In genomic region chr5:121226406-121226805, GRCm38 (mm10) we compare ENCODE assay signal across 9 mouse cellular contexts.
"Had no signal": no experiment of that assay in that cellular context is flagged by ENCODE, and none has a peak within 500 bp of the region (broad histone marks: within the 10 kb centered on the region; RNA-seq: fewer than 3 reads in every experiment).

No protein-coding gene starts in this region.

- H3K9me3 ChIP-seq: limb, embryonic 15.5 days; midbrain, embryonic 12.5 days had no signal

- H3K4me3 ChIP-seq: limb, embryonic 15.5 days; midbrain, embryonic 12.5 days had no signal

- H3K36me3 ChIP-seq: limb, embryonic 15.5 days; midbrain, embryonic 12.5 days had no signal

- DNase-seq: kidney, adult 18-20 months; kidney, postnatal 14 days; lung, embryonic 14.5 days; lung, postnatal 10 days; lung, postnatal 4 days; right cerebral cortex, postnatal 14 days; thymus, postnatal 4 days had no signal

- H3K27me3 ChIP-seq: limb, embryonic 15.5 days; midbrain, embryonic 12.5 days had no signal

- H3K9ac ChIP-seq: limb, embryonic 15.5 days; lung, embryonic 14.5 days; midbrain, embryonic 12.5 days had no signal

- H3K27ac ChIP-seq: limb, embryonic 15.5 days; midbrain, embryonic 12.5 days had no signal

- H3K4me2 ChIP-seq: limb, embryonic 15.5 days; lung, embryonic 14.5 days; midbrain, embryonic 12.5 days had no signal
